13 mouse cellular contexts compared by ENCODE assay signal in genomic region chr3:98084870-98085269, GRCm38 (mm10).
DNase-seq lines count a peak whose midpoint lies in the region; ATAC-seq lines count a peak whose summit lies in the region.
"Had no signal": no experiment of that assay in that cellular context is flagged by ENCODE, and none has a peak within 500 bp of the region (broad histone marks: within the 10 kb centered on the region; RNA-seq: fewer than 3 reads in every experiment).

No protein-coding gene starts in this region.

- no peak overlapping the region for H3K9ac ChIP-seq in hindbrain, embryonic 12.5 days
- no peak overlapping the region for H3K9ac ChIP-seq in hindbrain, embryonic 13.5 days
- no peak overlapping the region for H3K9ac ChIP-seq in neural tube, embryonic 11.5 days (ENCODE audit: low read length)
- H3K9ac ChIP-seq in limb, embryonic 12.5 days (replicated peaks): no peak overlapping the region
- H3K9ac ChIP-seq: hindbrain, embryonic 14.5 days had no signal

- ATAC-seq in hindbrain, embryonic 12.5 days (ENCODE audit: low FRiP score): no peak
- no peak for ATAC-seq in hindbrain, embryonic 13.5 days (ENCODE audit: low FRiP score)
- ATAC-seq in neural tube, embryonic 11.5 days (ENCODE audit: insufficient read depth, low FRiP score, low TSS enrichment): no peak
- no peak for ATAC-seq in limb, embryonic 12.5 days (ENCODE audit: insufficient number of reproducible peaks, insufficient read depth, low FRiP score, low TSS enrichment, low read depth)

- H3K4me1 ChIP-seq in hindbrain, embryonic 12.5 days: peaks cover 30% of the 10 kb centered on the region
- peaks cover 32% of the 10 kb centered on the region for H3K4me1 ChIP-seq in hindbrain, embryonic 13.5 days (replicated peaks)
- H3K4me1 ChIP-seq in neural tube, embryonic 11.5 days (ENCODE audit: control insufficient read depth, insufficient read depth, low read length): peaks cover 9% of the 10 kb centered on the region; the same call in 1 of the 2 replicates
- H3K4me1 ChIP-seq in limb, embryonic 12.5 days (replicated peaks): peaks cover 53% of the 10 kb centered on the region

- no peak for DNase-seq in neural tube, embryonic 11.5 days (ENCODE audit: low spot score)
- DNase-seq in neural tube, embryonic 10.5 days (ENCODE audit: extremely low spot score, low spot score): no peak
- no peak for DNase-seq in cerebellum, adult 18-20 months
- no peak for DNase-seq in heart, postnatal 14 days
- DNase-seq: gastrocnemius, postnatal 10 days; kidney, postnatal 4 days; lung, postnatal 10 days had no signal

- H3K27me3 ChIP-seq in hindbrain, embryonic 12.5 days: no peaks in the 10 kb centered on the region
- H3K27me3 ChIP-seq in hindbrain, embryonic 13.5 days: no peaks in the 10 kb centered on the region
- H3K27me3 ChIP-seq in neural tube, embryonic 11.5 days (ENCODE audit: control insufficient read depth, insufficient read depth, low read length): no peaks in the 10 kb centered on the region
- H3K27me3 ChIP-seq in limb, embryonic 12.5 days: no peaks in the 10 kb centered on the region

- intact Hi-C loops in heart, postnatal 14 days (cut with DNase I): no loop called here

- H3K4me2 ChIP-seq in hindbrain, embryonic 12.5 days (replicated peaks): no peak overlapping the region
- no peak overlapping the region for H3K4me2 ChIP-seq in hindbrain, embryonic 13.5 days
- no peak overlapping the region for H3K4me2 ChIP-seq in neural tube, embryonic 11.5 days (ENCODE audit: low read depth)
- H3K4me2 ChIP-seq in limb, embryonic 12.5 days: no peak overlapping the region
- H3K4me2 ChIP-seq: hindbrain, embryonic 14.5 days; liver, embryonic 11.5 days had no signal

- H3K4me3 ChIP-seq in hindbrain, embryonic 12.5 days: no peak overlapping the region
- no peak overlapping the region for H3K4me3 ChIP-seq in hindbrain, embryonic 13.5 days
- no peak overlapping the region for H3K4me3 ChIP-seq in neural tube, embryonic 11.5 days (ENCODE audit: low read depth, low read length)
- H3K4me3 ChIP-seq in limb, embryonic 12.5 days (replicated peaks): no peak overlapping the region
- H3K4me3 ChIP-seq: heart, embryonic 10.5 days had no signal

- no peaks in the 10 kb centered on the region for H3K9me3 ChIP-seq in hindbrain, embryonic 12.5 days (replicated peaks)
- H3K9me3 ChIP-seq in hindbrain, embryonic 13.5 days: no peaks in the 10 kb centered on the region
- H3K9me3 ChIP-seq in neural tube, embryonic 11.5 days (ENCODE audit: control insufficient read depth, low read length): no peaks in the 10 kb centered on the region
- no peaks in the 10 kb centered on the region for H3K9me3 ChIP-seq in limb, embryonic 12.5 days
- H3K9me3 ChIP-seq: heart, embryonic 10.5 days had no signal

- H3K27ac ChIP-seq in hindbrain, embryonic 12.5 days: peak overlapping the region; percentile 44
- no peak overlapping the region; the same call in 1 of the 2 replicates for H3K27ac ChIP-seq in hindbrain, embryonic 13.5 days
- 0 out of 2 replicates have a peak overlapping the region, but pooled peaks have one; percentile 1 for H3K27ac ChIP-seq in neural tube, embryonic 11.5 days (ENCODE audit: low read depth, low read length)
- peak overlapping the region; percentile 90 for H3K27ac ChIP-seq in limb, embryonic 12.5 days

- peaks cover 5% of the 10 kb centered on the region; the same call in 1 of the 2 replicates for H3K36me3 ChIP-seq in hindbrain, embryonic 12.5 days
- H3K36me3 ChIP-seq in hindbrain, embryonic 13.5 days: no peaks in the 10 kb centered on the region
- H3K36me3 ChIP-seq in neural tube, embryonic 11.5 days (ENCODE audit: control insufficient read depth, insufficient read depth, low read length): no peaks in the 10 kb centered on the region; the same call in 1 of the 2 replicates
- peaks cover 47% of the 10 kb centered on the region for H3K36me3 ChIP-seq in limb, embryonic 12.5 days

- 73% methylated on average over 13 of the region's 13 CpGs for whole genome bisulfite sequencing in hindbrain, embryonic 12.5 days
- 68% methylated on average over 13 of the region's 13 CpGs for WGBS in hindbrain, embryonic 13.5 days
- 70% methylated on average over 13 of the region's 13 CpGs for WGBS in neural tube, embryonic 11.5 days
- WGBS in limb, embryonic 12.5 days: 54% methylated on average over 13 of the region's 13 CpGs
